Mouse (Mus musculus): ENCODE measurements at regions not wholly inside any gene's neighbourhood (a gene's known extent, or its start where the extent isn't known, plus 50 kb on each side); places are given as distances from the start of the nearest gene placed in this dataset.

DNA sequence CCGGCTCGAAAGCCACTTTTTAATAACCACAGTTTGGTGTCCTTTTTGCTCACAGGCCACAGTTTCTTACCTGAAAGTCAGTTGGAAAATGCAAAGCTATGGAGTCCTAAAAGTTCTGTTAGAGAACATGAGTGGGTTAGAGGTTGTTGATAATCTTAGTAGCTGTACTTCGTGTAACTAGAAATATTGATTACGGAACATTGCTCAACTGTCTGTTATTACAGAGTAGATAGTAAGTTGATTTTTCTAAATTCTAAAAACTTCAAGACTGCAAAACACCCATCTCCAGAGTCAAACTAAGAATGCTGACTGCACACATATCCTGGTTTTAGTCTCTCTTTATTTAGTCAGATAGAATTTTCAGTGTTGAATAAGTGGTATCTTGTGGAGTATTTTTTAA, 111.0 kb downstream of the Slc38a4 start:
- DNase-seq: no peak

DNA sequence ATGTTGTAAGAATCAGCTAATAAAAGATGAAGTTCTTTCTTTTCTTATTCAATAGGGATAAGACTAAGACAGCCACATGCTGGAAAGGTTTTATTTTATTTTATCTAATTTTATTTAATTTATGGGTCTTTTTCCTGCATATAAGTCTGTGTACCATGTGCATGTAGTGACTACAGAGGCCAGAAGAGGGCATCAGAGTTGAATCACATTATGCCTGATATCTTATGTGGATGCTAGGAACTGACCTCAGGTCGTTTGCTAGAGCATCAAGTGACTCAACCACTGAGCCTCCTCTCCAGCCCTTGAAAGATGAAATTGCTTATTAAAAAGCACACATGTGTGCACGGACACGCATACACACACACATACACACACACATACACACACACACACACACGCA, 113.1 kb downstream of the Slc38a4 start:
- DNase-seq: no peak

DNA sequence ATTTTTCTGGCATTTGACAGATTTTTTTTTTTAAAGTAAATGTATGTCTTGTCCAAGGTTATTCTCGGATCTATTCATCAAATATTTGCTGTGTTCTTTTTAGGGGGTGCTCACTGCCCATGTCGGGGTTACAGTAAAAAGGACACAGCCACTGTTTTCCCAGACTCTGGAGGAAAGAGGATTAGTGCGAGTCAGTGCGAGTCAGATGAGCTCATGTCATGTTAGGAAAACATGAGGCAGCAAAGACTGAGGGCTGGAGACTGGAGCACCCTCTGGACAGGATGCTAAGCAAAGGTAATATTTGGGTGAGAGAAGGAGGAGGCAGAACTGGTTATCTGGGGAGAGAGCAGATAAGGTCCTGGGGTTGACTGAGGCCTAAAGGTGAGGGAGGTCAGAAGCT, 117.3 kb downstream of the Slc38a4 start:
- DNase-seq: no peak

DNA sequence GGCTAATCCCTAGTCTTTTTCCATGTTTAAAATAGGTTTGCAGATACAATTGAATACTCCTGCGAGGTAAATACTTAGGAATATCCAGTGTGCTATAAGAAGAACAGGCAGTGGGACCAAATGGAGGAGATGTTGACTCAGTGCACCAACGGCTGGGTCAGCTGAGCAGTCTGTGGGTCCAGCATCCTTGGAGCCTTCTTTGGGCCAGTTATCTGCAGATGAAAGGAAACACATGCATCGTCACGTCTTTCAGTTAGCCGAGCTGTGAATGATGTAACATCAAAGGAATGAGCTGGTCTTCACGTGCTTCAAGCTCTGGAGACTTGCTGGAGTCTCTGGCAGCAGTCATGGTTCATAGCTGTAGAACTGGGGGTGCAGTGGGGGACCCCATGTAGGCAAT, 118.1 kb downstream of the Slc38a4 start:
- no peak for DNase-seq

DNA sequence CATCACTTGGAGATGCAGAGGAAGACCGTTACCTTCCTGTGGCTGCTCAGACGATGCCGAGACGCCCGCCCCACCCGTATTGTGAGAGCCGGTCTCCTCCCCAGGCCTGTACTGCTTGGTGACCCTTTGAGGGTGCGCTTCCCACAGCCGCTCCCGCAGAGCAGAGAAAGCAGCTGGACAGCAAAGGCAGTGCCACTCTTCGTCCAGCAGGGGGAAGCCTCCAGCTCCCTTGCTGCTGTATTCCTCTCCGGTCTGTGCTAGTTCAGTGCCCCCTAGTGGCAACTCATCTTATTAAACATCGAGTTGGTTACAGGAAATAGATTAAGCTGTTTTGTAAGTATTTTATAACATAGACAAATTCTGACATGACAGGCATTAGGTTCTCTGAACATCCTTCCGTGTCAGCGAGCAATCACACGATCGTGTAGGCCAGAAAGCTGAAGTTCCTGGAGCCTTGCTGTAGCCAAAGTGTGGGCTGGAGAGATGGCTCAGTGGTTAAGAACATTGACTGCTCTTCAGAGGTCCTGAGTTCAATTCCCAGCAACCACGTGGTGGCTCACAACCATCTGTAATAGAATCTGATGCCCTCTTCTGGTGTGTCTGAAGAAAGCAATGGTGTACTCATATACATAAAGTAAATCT, 118.9 kb downstream of the Slc38a4 start:
- peak; percentile 72 to 77 for DNase-seq

DNA sequence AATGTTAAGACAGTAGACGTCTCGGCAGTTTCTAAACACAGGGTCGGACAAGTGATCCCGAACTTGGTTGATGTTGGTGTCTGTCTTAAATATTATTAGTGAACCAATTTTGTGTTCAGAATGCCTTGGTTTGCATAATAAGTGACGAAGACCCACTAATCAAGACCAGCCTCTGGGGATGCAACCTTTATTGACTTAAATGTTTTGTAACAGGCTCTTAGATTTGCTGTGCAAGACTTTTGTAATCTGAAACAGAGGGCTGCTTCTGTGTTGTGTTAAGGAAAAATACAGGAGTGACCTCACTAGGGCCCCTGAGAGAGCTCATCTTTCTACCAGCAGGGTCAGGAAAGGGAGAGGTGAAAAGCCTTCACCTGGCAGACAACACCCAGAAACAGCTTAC, 119.5 kb downstream of the Slc38a4 start:
- DNase-seq: no peak

DNA sequence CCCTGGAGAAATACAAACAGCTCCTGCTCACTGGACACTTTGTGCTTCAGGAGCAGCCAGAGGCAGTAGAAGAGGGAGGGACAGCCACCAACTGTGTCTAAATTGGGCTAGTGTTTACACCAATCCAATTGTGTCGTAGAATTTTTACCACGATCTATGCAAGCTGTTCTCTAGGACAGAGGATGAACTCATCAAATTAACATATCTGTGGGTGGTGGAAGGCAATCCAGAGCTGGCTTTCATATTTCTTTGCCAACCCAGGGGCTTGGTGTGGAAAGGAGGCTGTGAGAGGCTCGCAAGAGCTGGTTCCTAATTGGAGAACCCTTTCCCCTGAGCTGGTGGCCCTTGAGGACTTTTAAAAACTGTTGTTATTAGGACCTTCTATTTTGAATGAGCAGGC, 122.3 kb downstream of the Slc38a4 start:
- no peak for DNase-seq

DNA sequence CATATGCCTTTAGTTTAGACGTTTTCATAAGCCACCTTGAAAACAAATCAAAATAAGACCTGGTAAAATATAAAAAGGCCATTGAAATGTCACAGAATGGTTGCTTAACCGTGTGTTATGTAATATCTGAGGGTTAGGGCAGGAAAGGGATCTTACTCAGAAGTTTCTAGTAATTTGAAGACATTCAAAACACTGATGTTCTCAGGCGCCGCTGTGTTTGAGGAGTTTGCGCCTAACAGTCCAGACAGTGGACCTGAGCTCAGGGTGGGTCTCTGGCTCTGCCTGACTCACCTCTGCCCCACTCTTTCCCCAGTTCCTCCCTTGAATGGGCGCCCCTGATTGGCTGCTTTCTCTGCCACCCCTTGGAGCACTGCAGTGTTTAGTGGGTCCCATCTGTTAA, 125.2 kb downstream of the Slc38a4 start:
- DNase-seq: no peak

DNA sequence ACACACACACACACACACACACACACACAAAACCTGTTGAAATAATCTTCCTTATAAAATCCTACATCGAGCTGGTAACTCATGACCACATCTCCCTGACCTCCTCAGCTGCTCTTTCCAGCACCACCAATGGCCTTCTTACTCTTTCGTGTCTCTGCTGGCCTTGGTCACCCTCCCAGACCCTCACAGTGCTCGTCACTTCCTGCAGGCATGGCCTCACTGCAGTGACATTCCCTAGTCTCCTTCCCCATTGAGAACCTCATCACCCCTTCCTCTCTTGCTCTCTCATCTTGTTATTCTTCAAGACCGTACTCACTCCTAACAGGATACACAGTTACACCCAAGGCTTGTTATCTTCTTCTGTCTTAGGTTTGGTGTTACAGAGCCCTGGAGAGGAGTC, 126.0 kb downstream of the Slc38a4 start:
- DNase-seq: no peak

DNA sequence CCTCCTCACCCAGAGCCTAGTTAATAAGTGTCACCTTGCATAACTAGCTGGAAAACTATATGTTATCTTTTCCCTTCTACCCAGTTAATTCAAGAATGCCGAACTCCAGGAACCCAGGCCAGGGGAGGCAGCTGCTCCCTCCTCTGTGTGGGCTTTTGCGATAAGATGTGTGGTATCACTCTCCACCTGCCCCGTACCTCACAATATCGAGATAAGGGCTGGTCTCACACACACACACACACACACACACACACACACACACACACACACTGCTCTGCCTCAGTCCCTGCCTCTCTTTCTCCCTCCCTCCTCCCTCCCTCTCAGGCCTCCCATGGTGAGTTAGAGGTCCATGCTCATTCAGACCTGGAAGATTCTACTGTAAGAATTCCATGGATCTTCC, 127.1 kb downstream of the Slc38a4 start:
- no peak for DNase-seq

DNA sequence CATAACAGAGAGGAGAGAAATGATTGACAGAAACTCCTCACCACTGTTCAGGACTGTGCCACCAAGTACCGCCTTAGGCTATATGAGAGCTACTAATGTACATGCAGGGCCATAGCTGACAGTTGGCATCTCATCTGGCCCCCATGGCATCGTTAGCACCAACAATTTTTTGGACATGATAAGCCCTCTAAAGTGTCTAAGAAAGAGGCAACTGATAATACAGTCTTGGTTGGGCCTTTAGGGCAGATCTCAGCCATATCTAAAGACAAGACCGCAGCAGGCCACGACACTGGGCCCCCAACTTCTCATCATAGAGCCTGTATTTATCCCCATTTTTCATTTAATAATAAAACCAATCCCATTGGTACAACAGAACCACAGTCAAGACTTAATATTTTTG, 128.1 kb downstream of the Slc38a4 start:
- DNase-seq: no peak

DNA sequence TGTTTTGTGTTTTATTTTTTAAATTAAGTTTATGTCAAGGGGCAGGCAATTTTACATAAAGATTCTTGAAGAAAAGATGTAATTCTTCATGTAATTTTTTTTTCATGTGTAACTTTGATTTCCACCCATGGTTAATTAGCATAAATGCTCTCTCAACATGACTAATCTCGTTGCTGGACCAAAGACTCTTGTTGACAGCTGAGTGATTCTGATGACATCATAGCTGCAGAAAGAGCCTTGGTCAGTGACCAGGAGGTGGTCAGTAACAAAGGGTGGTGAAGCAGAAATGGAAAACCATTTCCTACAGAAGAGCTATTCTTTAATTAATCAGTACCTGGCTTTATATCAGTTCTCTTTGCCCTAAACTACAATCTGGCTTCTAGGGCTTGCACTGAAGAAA, 129.1 kb downstream of the Slc38a4 start:
- DNase-seq: no peak

DNA sequence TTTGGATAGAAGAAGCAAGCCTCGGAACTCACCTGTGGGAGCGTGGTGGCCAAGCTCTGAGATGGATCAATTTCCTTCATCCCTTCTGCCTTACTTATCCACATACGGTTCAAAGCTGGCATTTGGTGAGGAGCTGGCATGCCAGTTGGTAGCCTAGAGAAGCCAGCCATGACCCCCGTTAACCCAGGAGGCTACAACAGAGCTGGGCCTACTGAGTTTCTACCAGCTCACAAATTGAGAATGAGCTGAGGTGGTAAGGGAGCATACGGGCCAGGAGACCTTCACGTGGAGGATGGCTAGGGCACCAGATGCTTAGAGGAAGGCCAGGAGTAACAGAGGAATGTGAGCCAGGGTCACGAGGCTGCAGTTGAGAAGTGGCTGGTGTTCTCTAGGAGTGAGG, 139.2 kb downstream of the Slc38a4 start:
- DNase-seq: no peak

DNA sequence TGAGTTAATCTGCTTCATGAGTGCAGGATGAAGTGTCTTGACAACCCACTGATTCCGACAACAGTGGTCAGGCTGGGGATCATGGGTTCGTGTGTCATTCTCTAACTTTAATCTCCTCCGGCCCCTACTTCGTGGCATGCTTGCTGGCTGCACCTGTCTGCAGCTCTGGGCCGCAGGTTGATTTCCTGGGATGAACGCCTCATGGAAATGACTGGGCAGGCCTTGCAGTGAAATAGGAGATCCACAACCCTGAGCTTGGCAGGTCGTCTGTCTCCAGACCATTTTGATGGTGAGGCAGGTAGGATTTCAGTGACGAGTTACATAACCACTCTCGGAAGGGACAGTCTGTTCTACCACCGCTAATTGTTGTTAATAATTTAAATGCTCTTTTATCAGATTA, 140.2 kb downstream of the Slc38a4 start:
- no peak for DNase-seq

DNA sequence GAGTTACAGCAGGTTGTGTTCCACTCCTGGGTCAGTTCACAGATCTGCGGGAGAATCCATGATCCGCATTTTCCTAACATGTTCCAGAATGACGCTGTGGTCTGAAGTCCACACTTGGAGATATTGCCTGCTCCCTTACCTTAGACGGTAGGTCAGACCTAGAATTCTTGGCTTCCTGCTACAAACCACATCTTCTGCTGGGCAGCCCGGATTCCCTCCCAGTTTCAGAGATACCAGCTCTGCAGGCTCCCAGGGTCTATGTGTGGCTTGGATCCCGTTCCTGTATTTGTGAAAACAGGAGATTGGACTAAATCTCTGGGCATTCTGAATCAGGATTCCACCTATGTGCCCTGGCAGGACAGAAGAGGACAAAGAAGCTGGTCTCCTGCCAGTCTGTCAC, 140.8 kb downstream of the Slc38a4 start:
- DNase-seq: no peak

DNA sequence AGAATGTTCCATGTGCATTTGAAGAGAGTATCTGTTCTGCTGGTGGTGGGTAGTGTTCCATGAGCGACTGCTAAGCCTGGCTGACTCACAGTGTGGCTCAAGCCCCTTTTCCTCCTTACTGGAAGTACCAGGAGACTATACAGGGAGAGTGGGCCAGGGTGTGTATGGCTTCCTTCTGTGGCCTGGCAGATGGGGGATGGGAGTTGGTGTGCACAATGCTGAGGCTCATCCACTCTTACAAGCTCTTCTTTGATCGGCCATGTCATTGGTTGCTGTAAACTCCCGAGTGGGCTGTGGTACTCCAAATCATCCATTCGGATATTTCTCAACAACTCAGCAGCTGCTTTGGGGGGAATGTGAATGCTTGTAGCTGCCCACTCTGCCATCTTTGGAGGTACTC, 150.2 kb downstream of the Slc38a4 start:
- DNase-seq: no peak

DNA sequence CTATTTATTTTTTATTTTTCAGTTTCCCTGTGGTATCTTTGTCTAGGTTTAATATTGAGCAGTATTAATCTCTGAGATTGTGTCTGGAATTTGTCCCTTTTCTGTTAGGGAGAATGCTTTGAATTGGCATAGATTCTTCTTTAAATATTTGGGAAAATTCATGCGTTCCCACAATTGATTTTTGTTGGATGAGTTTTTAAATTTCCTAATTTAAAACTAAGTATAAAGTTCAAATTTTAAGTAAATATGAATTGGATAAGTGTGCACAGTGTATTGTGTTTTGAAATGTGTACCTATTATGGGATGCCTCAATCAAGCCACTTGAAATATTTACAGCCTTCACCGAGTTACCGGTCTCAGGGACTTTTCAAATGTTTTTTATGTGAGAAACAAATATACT, 152.3 kb downstream of the Slc38a4 start:
- no peak for DNase-seq

DNA sequence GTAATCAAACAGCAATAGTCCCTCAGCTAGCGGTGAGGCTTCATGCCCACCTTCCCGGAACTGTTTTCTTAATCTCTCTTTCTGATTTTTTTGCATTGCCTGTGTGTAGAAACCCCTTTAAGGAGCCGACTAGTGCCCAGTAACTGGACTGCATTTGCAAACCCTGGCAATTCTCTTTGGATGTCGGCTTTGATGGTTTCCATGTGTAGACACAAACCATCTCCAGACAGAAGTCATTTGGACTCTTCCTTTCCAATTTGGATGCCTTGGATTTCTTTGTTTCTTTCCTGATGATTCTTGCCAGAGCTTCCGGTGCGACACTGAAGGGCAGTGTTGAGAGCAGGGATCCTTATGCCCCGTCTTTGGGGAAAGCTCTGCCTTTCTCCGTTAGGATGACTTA, 153.0 kb downstream of the Slc38a4 start:
- no peak for DNase-seq

DNA sequence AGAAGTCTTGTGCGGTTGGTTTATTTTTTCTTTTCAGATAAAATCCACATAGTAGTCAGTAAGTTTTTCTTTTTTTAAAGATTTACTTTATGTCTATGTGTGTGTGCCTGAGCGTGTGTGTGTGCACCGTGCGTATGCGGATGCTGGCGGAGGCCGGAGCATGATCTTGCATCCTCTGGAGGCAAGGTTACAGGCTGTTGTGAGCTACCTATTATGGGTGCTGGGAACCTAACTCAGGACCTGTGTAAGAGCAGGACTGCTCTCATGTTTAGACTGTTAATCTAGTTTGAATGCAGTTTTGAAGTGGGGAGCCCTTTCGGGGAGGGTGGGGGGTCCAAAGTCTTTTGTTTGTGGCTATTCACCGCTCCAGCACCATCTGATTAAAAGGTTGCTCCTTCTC, 154.1 kb downstream of the Slc38a4 start:
- no peak for DNase-seq

DNA sequence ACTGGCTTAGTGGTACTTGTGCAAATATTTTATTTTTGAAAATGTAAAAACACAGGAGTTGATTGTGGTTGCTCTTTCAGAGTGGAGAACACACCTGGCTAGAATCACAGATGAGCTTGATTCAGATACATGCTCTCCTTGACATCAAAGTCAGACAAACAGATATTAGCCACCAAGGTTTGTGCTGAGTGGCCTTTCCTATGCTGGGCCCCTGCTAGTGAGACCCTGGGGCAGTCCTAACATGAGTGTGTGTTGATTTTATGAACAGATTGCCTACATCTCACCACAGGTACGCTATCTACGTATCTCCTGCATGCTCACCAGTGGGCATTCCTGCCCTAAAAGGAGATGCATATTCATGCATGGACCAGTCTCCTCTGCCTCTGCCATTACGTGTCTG, 157.5 kb downstream of the Slc38a4 start:
- no peak for DNase-seq

DNA sequence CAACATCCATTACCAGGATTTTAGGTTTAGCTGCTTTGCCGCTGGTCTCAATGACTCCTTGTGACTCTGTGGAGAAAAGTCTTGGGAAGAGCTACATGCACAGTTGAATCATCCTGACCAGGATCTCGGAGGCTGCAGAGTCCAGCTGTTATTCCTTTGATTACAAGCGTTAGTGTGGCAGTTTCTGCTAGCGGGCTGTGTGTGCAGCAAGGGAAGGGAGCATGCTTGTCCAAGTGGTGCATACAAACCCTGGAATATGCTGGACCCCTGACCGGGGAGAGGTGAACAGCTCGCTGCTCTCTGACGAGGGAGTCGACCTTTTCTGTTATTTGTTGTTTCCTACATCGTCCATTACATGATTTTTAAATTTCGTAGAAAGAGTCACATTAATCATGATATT, 170.9 kb downstream of the Slc38a4 start:
- no peak for DNase-seq

DNA sequence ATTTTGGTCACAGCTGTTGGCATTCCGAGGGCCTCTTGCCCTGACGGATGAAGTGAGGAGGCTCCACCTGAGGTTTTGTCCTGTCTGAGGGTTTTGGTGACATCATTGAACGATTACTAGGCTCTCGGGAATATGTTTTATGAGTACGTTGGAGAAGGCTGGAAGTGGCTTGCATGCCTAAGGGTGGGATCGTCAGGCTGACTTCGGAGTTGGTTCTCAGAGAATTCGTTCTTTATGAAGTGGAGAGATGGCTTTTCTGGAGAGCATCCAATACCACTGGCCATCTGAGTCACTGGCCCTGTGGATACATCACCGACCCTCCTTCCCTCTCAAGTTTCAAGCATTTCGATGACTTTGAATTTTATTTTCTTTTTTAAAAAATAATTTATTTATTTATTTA, 172.0 kb downstream of the Slc38a4 start:
- no peak for DNase-seq

DNA sequence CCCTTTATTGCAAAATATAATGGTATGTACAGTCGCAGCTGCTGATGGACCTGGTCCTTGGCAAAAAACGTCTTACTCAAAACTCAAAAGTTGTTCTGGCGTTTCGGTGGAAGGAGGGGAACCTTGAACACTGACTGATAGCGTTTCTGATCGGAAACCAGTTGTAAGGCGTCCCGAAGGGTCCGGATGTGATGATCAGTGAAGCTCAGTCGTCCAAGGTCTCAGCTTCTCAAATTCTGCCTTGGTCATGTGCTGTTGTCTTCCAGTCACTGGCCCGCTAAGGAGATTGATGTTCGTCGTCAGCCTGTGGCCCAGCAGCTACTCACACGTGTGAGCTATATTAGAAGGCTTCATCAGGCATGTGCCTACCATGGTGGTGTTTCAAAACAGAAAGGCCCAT, 173.5 kb downstream of the Slc38a4 start:
- DNase-seq: no peak

DNA sequence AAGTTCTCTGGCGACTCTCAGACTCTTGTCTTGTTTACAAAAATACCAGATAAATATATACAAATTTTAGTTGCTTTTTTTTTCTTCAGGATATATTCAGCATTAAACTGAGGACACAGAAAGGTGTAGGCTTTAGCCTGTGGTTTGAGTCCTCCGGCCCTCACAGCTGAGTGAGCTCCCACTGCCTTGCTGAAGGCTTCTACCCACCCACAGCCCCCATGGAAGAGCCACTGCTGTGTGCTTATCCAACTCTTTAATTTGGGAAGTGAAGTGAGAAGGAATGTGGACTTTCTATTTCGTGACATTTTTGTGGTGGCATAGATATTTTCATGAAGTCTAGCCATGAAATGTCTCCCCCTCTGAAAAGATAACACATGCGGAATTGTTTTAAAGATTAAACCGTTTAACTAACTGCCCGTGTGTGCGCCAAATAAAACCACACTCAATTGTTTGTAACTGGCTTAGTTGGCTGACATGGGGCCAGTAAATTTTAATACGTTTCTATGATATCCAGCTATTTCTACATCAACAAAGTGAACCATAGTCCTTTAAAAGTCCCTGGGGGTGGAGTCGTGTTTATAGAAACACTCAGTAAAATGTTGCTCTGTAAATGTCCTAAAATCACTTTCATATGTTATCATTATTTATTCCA, 174.1 kb downstream of the Slc38a4 start:
- no peak for DNase-seq

DNA sequence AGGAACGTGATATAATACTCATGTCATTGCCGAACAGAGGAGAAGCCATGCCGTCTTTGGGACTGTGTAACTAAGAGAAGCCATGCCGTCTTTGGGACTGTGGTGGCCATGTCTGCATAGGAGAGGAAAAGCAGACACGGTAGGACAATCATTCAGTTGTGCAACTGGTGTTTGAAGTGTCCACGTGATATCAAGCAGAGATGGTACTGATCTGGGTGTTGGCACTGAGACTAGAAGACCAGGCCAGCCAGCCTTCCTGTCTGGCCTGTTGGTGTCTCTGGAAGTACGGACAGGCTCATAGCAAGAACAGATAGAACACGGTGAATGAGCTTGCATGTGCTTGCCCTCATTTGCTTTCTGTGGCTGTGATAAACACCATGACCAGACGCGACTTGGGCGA, 175.7 kb downstream of the Slc38a4 start:
- no peak for DNase-seq
